Mouse (Mus musculus): ENCODE measurements around the gene Snx14. TPM values are rescaled to one million over a fixed set of nuclear protein-coding genes. Genes with fewer than 3 reads are reported as not detected.

Snx14 gene
- polyA plus RNA-seq, 1 experiment from 2014 or later: 35.4 TPM

DNA sequence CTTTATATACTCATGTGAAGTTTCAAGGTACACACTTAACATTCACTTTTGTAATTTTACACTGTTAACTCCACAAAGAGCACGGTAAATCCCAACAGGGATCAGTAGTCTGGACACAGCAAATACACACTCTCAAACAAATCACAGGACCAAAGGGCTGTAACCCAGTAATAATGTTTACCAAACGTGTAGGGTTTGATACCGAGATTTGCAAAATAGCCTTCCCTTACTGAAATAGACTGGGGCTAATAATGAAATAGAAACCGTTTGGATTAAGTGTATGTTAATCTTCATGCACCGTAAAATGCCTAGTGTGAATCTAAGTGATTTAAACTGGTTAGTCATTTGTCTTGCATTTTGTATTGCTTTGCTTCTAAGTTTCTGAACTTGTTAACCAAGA, 1.2 kb upstream of the Snx14 start:
- ATAC-seq: no peak
- WGBS: 17% methylated on average over 5 of the region's 5 CpGs
- H3K4me3 ChIP-seq (ENCODE audit: low read length): no peak overlapping the region

DNA sequence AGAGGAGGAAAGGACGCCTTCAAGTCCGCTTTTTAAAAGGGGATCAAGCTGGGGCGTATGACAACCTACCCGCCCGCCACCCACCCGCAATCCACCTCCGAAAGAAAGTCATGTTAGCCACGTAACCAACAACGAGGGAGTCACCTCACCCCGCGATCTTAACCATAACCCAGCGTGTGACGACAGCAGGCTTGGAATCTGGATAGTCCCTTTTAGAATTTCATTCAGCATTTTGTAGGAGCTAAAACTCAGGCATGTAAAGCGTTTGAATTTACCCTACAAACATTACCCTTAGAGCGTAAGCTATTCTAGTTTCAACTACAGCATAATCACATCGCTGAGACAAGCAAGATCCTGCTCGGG, 461 bp upstream of the Snx14 start:
- WGBS: under 1% methylated on average over 17 of the region's 17 CpGs
- peak overlapping the region; percentile 86 for H3K4me3 ChIP-seq (ENCODE audit: low read length)
- peak overlapping the region; percentile 78 for H3K4me2 ChIP-seq (ENCODE audit: low read depth, low read length)
- peak overlapping the region; percentile 96 for H3K27ac ChIP-seq (ENCODE audit: low read length)
- ATAC-seq: peak; percentile 55
- peak overlapping the region; percentile 87 for H3K9ac ChIP-seq (ENCODE audit: low read depth, low read length)
- peaks cover 7% of the 10 kb centered on the region for H3K4me1 ChIP-seq (ENCODE audit: control insufficient read depth, insufficient read depth, low read length)
- H3K36me3 ChIP-seq (ENCODE audit: control insufficient read depth, insufficient read depth, low read length): no peaks in the 10 kb centered on the region
- no peaks in the 10 kb centered on the region for H3K27me3 ChIP-seq (replicated peaks; ENCODE audit: control insufficient read depth, insufficient read depth, low read length)
- H3K9me3 ChIP-seq (ENCODE audit: control insufficient read depth, low read length): no peaks in the 10 kb centered on the region

More for the DNA sequence above, 1.2 kb upstream of the Snx14 start:
- H3K36me3 ChIP-seq (ENCODE audit: control insufficient read depth, insufficient read depth, low read length): no peaks in the 10 kb centered on the region
- peaks cover 7% of the 10 kb centered on the region for H3K4me1 ChIP-seq (ENCODE audit: control insufficient read depth, insufficient read depth, low read length)
- no peaks in the 10 kb centered on the region for H3K9me3 ChIP-seq (ENCODE audit: control insufficient read depth, low read length)
- no peak overlapping the region for H3K27ac ChIP-seq (ENCODE audit: low read length)
- no peak overlapping the region for H3K9ac ChIP-seq (ENCODE audit: low read depth, low read length)
- H3K4me2 ChIP-seq (ENCODE audit: low read depth, low read length): no peak overlapping the region
- no peaks in the 10 kb centered on the region for H3K27me3 ChIP-seq (replicated peaks; ENCODE audit: control insufficient read depth, insufficient read depth, low read length)

DNA sequence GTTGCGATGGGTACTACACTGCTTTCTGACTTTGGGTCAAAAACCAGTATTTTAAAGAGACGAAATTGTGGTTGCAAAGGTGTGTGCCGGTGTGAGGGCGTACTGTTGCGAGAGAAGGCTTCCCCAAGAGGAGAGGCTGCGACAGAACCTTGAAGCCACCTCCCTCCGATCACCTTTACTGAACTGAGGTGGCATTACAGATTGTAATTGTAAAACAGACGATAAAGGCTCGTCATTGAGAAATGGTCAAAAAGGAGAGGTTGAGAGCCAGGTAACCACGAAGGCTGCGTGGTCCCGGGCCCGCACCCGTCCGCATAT, 562 bp downstream of the Snx14 start:
- Histone ChIP-seq H3K9me3 (ENCODE audit: control insufficient read depth, low read length) (no peaks in the 10 kb centered on the region), H3K4me2 (ENCODE audit: low read depth, low read length) (peak overlapping the region; percentile 78), H3K27me3 (replicated peaks; ENCODE audit: control insufficient read depth, insufficient read depth, low read length) (no peaks in the 10 kb centered on the region), H3K4me1 (ENCODE audit: control insufficient read depth, insufficient read depth, low read length) (peaks cover 7% of the 10 kb centered on the region), H3K4me3 (ENCODE audit: low read length) (peak overlapping the region; percentile 86), H3K27ac (ENCODE audit: low read length) (peak overlapping the region; percentile 96), H3K9ac (ENCODE audit: low read depth, low read length) (peak overlapping the region; percentile 87), H3K36me3 (ENCODE audit: control insufficient read depth, insufficient read depth, low read length) (no peaks in the 10 kb centered on the region)
- ATAC-seq: no peak; the same call in 1 of the 2 replicates
- 1% methylated on average over 15 of the region's 15 CpGs for WGBS

DNA sequence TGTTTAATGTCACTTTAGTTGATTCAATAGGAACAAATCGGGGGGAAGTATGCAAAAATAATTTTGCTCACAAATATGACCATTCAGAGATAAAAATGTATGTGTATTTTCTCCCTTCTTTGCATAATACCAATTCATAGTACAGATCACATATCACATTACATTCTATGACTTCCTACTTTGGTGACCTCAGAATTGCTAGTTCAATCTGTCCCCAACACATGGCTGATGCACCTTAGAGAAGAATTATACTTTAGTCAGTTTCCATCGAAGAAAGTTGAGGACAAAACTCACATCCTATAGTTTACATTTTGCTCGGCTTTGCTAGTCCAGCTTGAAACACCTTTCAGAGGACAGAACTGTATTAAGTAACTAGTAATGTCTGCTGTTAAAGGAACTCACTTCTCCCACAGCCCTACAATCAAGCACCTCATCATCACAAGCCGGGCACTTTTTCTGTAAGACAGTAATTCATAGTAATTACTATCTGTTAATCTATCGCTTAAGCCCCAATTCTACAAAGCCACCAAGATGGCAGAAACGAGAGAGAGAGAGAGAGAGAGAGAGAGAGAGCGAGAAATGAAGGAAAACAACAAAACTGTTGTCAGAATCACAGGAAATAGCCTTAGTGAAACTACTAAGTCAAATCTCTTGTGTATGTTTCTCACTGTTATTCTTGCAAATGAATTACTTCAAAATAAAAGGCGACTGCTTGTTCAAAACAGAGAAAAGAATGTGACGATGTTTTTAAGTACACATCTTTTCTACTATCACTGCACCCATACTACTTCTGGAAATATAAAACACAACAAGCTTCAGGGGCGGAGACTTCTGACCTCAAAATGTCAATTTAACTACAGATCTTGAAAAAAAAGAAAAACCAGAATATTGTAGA, 1.2 kb downstream of the Snx14 start:
- H3K4me1 ChIP-seq (ENCODE audit: control insufficient read depth, insufficient read depth, low read length): peaks cover 7% of the 10 kb centered on the region
- peak overlapping the region; percentile 96 for H3K27ac ChIP-seq (ENCODE audit: low read length)
- H3K4me3 ChIP-seq (ENCODE audit: low read length): peak overlapping the region; percentile 86

DNA sequence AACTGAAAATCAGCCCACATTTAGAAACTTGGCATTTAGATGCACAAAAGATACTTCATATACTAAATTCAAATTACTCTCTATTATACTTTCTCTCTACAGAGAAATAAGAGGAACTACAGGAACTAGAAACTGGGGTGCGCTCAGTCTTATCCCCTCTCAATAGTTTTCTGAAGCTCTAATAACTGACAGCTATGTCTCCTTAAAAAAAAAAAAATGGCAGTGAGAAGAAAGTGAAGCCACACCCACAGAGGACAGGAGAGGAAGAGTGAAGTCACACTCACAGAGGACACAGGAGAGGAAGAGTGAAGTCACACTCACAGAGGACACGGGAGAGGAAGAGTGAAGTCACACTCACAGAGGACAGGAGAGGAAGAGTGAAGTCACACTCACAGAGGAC, 14.4 kb downstream of the Snx14 start:
- Histone ChIP-seq H3K36me3 (ENCODE audit: control insufficient read depth, insufficient read depth, low read length) (peaks cover 4% of the 10 kb centered on the region; the same call in 1 of the 2 replicates), H3K4me2 (ENCODE audit: low read depth, low read length) (no peak overlapping the region), H3K9me3 (ENCODE audit: control insufficient read depth, low read length) (no peaks in the 10 kb centered on the region), H3K27me3 (replicated peaks; ENCODE audit: control insufficient read depth, insufficient read depth, low read length) (no peaks in the 10 kb centered on the region), H3K4me3 (ENCODE audit: low read length) (no peak overlapping the region), H3K4me1 (ENCODE audit: control insufficient read depth, insufficient read depth, low read length) (no peaks in the 10 kb centered on the region), H3K27ac (ENCODE audit: low read length) (no peak overlapping the region), H3K9ac (ENCODE audit: low read depth, low read length) (no peak overlapping the region)
- 84% methylated on average over 2 of the region's 2 CpGs for WGBS
- ATAC-seq: no peak

More for the DNA sequence above, 1.2 kb downstream of the Snx14 start:
- Histone ChIP-seq H3K9ac (ENCODE audit: low read depth, low read length) (peak overlapping the region; percentile 87), H3K36me3 (ENCODE audit: control insufficient read depth, insufficient read depth, low read length) (no peaks in the 10 kb centered on the region), H3K4me2 (ENCODE audit: low read depth, low read length) (peak overlapping the region; percentile 78), H3K9me3 (ENCODE audit: control insufficient read depth, low read length) (no peaks in the 10 kb centered on the region), H3K27me3 (replicated peaks; ENCODE audit: control insufficient read depth, insufficient read depth, low read length) (no peaks in the 10 kb centered on the region)
- 43% methylated on average over 10 of the region's 10 CpGs for WGBS
- no peak for ATAC-seq

DNA sequence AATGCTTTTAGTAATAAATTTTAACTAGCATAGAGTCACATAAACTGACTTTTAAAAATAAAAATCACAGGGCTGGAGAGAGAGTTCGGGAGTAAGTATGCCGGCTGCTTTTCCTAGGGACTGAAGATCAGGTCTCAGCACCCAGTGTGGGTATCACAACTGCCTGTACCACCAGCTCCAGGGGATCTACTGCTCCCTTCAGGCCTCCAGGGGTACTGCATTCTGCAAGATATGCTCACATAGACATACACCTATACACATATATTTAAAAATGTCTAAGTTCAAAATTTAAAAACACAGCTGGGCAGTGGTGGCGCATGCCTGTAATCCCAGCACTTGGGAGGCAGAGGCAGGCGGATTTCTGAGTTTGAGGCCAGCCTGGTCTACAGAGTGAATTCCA, 16.3 kb downstream of the Snx14 start:
- H3K4me3 ChIP-seq (ENCODE audit: low read length): no peak overlapping the region
- H3K4me2 ChIP-seq (ENCODE audit: low read depth, low read length): no peak overlapping the region
- WGBS: 94% methylated on average over 4 of the region's 4 CpGs
- H3K27me3 ChIP-seq (replicated peaks; ENCODE audit: control insufficient read depth, insufficient read depth, low read length): no peaks in the 10 kb centered on the region
- H3K27ac ChIP-seq (ENCODE audit: low read length): no peak overlapping the region
- H3K9ac ChIP-seq (ENCODE audit: low read depth, low read length): no peak overlapping the region
- no peaks in the 10 kb centered on the region for H3K9me3 ChIP-seq (ENCODE audit: control insufficient read depth, low read length)
- H3K4me1 ChIP-seq (ENCODE audit: control insufficient read depth, insufficient read depth, low read length): no peaks in the 10 kb centered on the region
- ATAC-seq: no peak
- H3K36me3 ChIP-seq (ENCODE audit: control insufficient read depth, insufficient read depth, low read length): peaks cover 4% of the 10 kb centered on the region; the same call in 1 of the 2 replicates

DNA sequence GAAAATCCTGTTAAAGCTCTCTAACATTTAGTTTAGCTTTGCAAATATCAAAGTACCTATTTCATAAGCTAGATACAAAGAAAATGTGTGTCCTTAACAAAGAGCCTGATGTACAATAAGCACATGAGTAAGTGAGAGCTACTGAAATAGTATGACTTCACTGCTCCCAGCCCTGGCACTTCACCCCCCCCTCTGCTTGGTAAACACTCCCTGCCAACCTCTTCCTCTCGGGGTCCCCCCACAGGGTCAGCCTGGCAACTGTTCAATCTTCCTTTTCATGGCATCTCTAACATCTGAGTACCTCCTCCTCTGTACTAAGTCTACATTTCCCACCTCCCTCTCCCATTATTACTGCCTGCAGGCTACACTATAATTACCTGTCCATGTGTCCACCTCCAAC, 22.0 kb downstream of the Snx14 start:
- no peaks in the 10 kb centered on the region for H3K9me3 ChIP-seq (ENCODE audit: control insufficient read depth, low read length)
- no peaks in the 10 kb centered on the region for H3K36me3 ChIP-seq (ENCODE audit: control insufficient read depth, insufficient read depth, low read length)
- no peak overlapping the region for H3K4me3 ChIP-seq (ENCODE audit: low read length)
- no peak for ATAC-seq
- no peak overlapping the region for H3K4me2 ChIP-seq (ENCODE audit: low read depth, low read length)
- H3K4me1 ChIP-seq (ENCODE audit: control insufficient read depth, insufficient read depth, low read length): no peaks in the 10 kb centered on the region
- no peak overlapping the region for H3K27ac ChIP-seq (ENCODE audit: low read length)
- no peaks in the 10 kb centered on the region for H3K27me3 ChIP-seq (replicated peaks; ENCODE audit: control insufficient read depth, insufficient read depth, low read length)
- 58% methylated on average over 1 of the region's 1 CpGs for WGBS
- H3K9ac ChIP-seq (ENCODE audit: low read depth, low read length): no peak overlapping the region

DNA sequence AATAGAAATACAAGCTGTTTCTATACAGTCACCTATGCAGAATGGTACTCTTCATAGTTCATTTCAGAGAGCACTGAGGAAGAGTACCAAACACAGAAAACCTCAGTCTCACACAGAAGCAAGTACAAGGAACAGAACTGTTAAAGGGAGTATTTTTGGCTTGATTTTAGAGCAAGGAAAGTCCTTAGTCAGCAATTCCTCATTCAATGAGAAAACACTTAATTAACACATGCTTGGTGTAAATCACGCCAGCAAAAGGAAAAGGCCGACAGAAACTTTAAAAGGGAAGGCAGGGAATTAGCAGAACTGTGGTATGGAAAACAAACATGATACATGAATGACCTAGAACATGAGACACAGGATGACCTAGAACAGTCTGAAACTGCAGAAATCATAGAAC, 28.8 kb downstream of the Snx14 start:
- Histone ChIP-seq H3K27me3 (replicated peaks; ENCODE audit: control insufficient read depth, insufficient read depth, low read length) (no peaks in the 10 kb centered on the region), H3K4me3 (ENCODE audit: low read length) (no peak overlapping the region), H3K36me3 (ENCODE audit: control insufficient read depth, insufficient read depth, low read length) (peaks cover 2% of the 10 kb centered on the region; the same call in 1 of the 2 replicates), H3K9me3 (ENCODE audit: control insufficient read depth, low read length) (no peaks in the 10 kb centered on the region), H3K4me2 (ENCODE audit: low read depth, low read length) (no peak overlapping the region), H3K9ac (ENCODE audit: low read depth, low read length) (no peak overlapping the region), H3K4me1 (ENCODE audit: control insufficient read depth, insufficient read depth, low read length) (no peaks in the 10 kb centered on the region), H3K27ac (ENCODE audit: low read length) (no peak overlapping the region)
- WGBS: 91% methylated on average over 2 of the region's 2 CpGs
- no peak for ATAC-seq

DNA sequence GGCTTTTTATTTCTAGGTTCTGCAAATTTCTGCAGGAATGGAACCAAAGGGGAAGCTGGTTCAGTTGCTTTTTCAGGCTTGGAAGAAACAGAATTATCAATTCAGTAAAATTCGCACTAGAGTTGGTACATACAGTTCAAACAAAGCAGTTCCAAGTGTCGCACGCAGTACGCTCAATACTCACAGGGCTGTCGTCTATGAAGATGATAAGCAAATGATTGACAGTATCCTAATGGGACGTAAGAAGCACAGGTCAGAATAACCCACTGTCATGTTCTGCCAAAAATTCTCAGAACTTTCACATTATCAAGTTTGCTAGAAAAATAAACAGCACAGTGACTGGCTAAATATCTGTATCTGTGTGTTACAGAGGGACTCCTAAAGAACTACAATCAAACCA, 34.2 kb downstream of the Snx14 start:
- H3K9me3 ChIP-seq (ENCODE audit: control insufficient read depth, low read length): no peaks in the 10 kb centered on the region
- no peak overlapping the region for H3K4me3 ChIP-seq (ENCODE audit: low read length)
- 88% methylated on average over 6 of the region's 6 CpGs for WGBS
- ATAC-seq: no peak
- no peaks in the 10 kb centered on the region for H3K27me3 ChIP-seq (replicated peaks; ENCODE audit: control insufficient read depth, insufficient read depth, low read length)
- H3K27ac ChIP-seq (ENCODE audit: low read length): no peak overlapping the region
- H3K9ac ChIP-seq (ENCODE audit: low read depth, low read length): no peak overlapping the region
- peaks cover 2% of the 10 kb centered on the region; the same call in 1 of the 2 replicates for H3K36me3 ChIP-seq (ENCODE audit: control insufficient read depth, insufficient read depth, low read length)
- no peaks in the 10 kb centered on the region for H3K4me1 ChIP-seq (ENCODE audit: control insufficient read depth, insufficient read depth, low read length)
- no peak overlapping the region for H3K4me2 ChIP-seq (ENCODE audit: low read depth, low read length)

Data from intestine, embryonic 16.5 days (tissue).